Mouse (Mus musculus) forebrain, embryonic 14.5 days (tissue): ENCODE measurements at regions not wholly inside any gene's neighbourhood (a gene's known extent, or its start where the extent isn't known, plus 50 kb on each side); places are given as distances from the start of the nearest gene placed in this dataset.
A peak's percentile ranks its signal among the peaks of the same experiment; 100 is the strongest.
"Not testable (repeated sequence)": the region's sequence is repeated elsewhere in the genome, so short reads cannot be mapped to it uniquely, and the experiment has no call there.

Experiments used
- ATAC-seq: fragments of 200-750 bp; cut with Nextera tagmentation; 2 replicates; pipeline ENCODE4 v1.8.0; 2017; ENCODE audit warnings: mild to moderate bottlenecking, moderate library complexity
- DNase-seq: peaks from one replicate; pipeline ENCODE4 v3.0.0-alpha.2; 2015; ENCODE audit warnings: low spot score
- H3K27ac ChIP-seq: fragments of 300-500 bp; sonication (generic); 2 replicates; pipeline ENCODE4 v1.5.1; 2014; ENCODE audit warnings: low read depth, mild to moderate bottlenecking, control low read depth, low read length, moderate library complexity
- H3K27me3 ChIP-seq: fragments of 300-500 bp; sonication (generic); replicated peaks from 2 replicates; pipeline ENCODE4 v1.6.1; 2014; ENCODE audit warnings: low read length, control low read depth, mixed read lengths; ENCODE audit not compliant: control insufficient read depth, insufficient read depth
- H3K36me3 ChIP-seq: fragments of 300-500 bp; sonication (generic); 2 replicates; pipeline ENCODE4 v1.6.1; 2014; ENCODE audit warnings: low read length, control low read depth; ENCODE audit not compliant: control insufficient read depth, insufficient read depth
- H3K4me1 ChIP-seq: fragments of 300-500 bp; sonication (generic); 2 replicates; pipeline ENCODE4 v1.6.1; 2014; ENCODE audit warnings: antibody characterized with exemption, low read length, control low read depth; ENCODE audit not compliant: control insufficient read depth, insufficient read depth
- H3K4me2 ChIP-seq: fragments of 300-500 bp; sonication (generic); 2 replicates; pipeline ENCODE4 v1.6.1; 2014; ENCODE audit warnings: mild to moderate bottlenecking, control low read depth, low read length
- H3K4me3 ChIP-seq: fragments of 300-500 bp; sonication (generic); 2 replicates; pipeline ENCODE4 v1.5.1; 2014; ENCODE audit warnings: low read depth, low read length, control low read depth
- H3K9ac ChIP-seq: fragments of 300-500 bp; sonication (generic); 2 replicates; pipeline ENCODE4 v1.6.1; 2014; ENCODE audit warnings: mild to moderate bottlenecking, low read length, control low read depth, moderate library complexity
- H3K9me3 ChIP-seq: fragments of 300-500 bp; sonication (generic); replicated peaks from 2 replicates; pipeline ENCODE4 v1.6.1; 2016; ENCODE audit warnings: low read length, control low read depth, mixed read lengths; ENCODE audit not compliant: control insufficient read depth
- WGBS: fragments of 180-500 bp; shearing (Covaris S2); extraction: QIAGEN DNeasy Blood & Tissue Kit; methylation state at CpG from one replicate; pipeline ENCODE4 v1.1.7; 2014; 5-methylcytosine and 5-hydroxymethylcytosine counted together

DNA sequence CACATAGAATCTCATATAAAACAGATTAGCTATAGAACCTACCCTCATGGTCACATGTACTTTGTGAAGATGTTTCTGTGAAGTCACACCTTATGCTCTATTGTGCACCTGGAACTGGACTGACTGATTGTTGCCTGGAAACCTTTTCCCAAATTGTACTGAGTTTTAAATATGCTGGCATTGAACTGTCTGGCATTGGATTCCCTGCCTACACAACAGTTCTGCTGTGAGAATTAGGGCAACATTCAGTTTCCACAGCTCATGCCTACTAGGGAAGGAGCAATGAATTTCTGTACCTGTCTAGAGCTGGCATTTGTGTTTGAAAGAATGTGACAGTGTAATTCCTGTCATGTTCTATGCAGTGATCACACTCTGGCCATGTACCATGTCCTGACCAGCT, 60.4 kb upstream of the Poc5 start:
- H3K9ac ChIP-seq: no peak overlapping the region
- H3K36me3 ChIP-seq: no peaks in the 10 kb centered on the region
- H3K27me3 ChIP-seq: no peaks in the 10 kb centered on the region
- DNase-seq (no peak), ATAC-seq (no peak)
- H3K9me3 ChIP-seq: no peaks in the 10 kb centered on the region
- H3K4me1 ChIP-seq: peaks cover 2% of the 10 kb centered on the region; the same call in 1 of the 2 replicates
- no peak overlapping the region for H3K27ac ChIP-seq
- H3K4me3 ChIP-seq: no peak overlapping the region
- H3K4me2 ChIP-seq: no peak overlapping the region

DNA sequence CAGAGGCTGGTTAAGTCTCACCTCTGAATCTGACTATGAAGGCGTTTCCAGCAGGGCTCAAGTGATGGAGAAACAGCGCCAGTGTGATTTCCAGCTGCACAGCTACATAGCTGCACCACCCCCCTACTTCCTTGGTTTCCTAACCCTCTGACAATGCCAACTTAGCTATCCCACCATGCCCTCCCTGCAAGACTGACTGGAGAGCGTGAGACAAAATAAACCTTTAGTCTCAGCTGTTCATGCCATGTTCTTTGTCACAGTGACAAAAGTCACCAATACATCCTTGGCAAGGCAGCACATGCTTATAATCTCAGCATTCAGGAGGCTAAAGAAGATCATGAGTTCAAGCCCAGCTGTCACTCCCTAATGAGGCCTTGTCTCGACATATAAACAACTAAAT, 63.5 kb upstream of the Poc5 start:
- Histone ChIP-seq H3K4me3 (no peak overlapping the region), H3K27me3 (no peaks in the 10 kb centered on the region), H3K9me3 (no peaks in the 10 kb centered on the region), H3K9ac (no peak overlapping the region), H3K36me3 (no peaks in the 10 kb centered on the region), H3K4me1 (peaks cover 2% of the 10 kb centered on the region; the same call in 1 of the 2 replicates), H3K4me2 (no peak overlapping the region), H3K27ac (no peak overlapping the region)
- ATAC-seq: peak; percentile 48; the same call in 1 of the 2 replicates
- WGBS: 19% methylated on average over 4 of the region's 4 CpGs
- peak; percentile 61 for DNase-seq

DNA sequence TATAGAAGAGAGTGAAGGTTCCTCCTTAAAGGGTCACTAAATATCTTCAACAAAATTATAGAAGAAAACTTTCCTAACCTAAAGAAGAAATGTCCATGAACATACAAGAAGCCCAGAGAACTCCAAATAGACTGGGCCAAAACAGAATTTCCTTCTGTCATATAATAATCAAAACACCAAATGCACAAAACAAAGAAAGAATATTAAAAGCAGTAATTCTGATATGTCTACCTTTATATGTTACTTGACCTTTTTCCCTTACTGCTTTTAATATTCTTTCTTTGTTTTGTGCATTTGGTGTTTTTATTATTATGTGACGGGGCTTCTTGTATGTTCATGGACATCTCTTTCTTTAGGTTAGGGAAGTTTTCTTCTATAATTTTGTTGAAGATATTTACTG, 70.9 kb upstream of the Poc5 start:
- H3K9me3 ChIP-seq, DNase-seq, H3K4me2 ChIP-seq, ATAC-seq, H3K36me3 ChIP-seq, H3K4me1 ChIP-seq, H3K27ac ChIP-seq, H3K4me3 ChIP-seq, H3K9ac ChIP-seq, H3K27me3 ChIP-seq: not testable (repeated sequence)
- 97% methylated on average over 1 of the region's 1 CpGs for WGBS

DNA sequence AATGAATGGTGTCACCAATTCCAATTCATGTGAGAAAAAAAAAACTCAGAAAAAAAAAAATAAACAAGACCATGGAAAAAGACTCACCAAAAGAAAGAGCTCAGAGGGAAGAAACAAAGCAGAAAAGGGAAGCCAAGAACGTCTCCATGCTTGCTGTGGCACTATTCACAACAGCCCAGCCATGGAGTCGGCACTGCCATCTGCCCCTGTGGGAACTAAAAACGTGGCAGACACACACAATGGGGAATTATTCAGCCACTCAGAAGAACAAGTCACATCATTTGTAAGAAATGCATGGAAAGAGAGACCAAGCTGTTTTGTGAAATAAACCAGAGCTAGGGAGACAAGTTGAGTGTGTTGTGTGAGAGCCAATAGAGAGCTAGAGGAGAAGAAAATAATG, 74.9 kb upstream of the Poc5 start:
- Histone ChIP-seq H3K9me3 (no peaks in the 10 kb centered on the region), H3K4me3 (no peak overlapping the region), H3K36me3 (no peaks in the 10 kb centered on the region), H3K27ac (no peak overlapping the region), H3K27me3 (no peaks in the 10 kb centered on the region), H3K4me1 (no peaks in the 10 kb centered on the region), H3K4me2 (no peak overlapping the region), H3K9ac (no peak overlapping the region)
- DNase-seq (peak; percentile 67), ATAC-seq (peak; percentile 44; the same call in 1 of the 2 replicates)
- WGBS: 14% methylated on average over 3 of the region's 3 CpGs

DNA sequence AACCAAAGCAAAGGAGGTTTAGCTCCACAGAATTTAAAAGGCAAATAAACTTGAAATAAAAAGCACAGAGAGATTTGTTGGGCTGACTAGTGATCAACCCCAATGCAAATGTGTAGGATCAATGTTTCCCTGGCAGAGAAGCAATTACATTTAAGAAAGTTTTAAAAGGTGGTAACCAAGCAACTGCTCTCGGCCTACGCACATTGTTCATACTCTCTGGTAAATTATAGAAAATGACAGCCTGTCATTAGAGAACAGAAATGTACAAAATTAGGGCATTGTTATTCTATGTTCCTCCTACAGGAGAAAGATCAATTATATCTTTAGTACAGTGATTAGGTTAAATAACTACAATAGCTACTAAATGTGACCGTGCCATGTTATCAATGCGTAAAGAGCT, 85.6 kb upstream of the Poc5 start:
- Histone ChIP-seq H3K27me3 (no peaks in the 10 kb centered on the region), H3K4me1 (no peaks in the 10 kb centered on the region), H3K36me3 (no peaks in the 10 kb centered on the region), H3K4me3 (no peak overlapping the region), H3K9me3 (0 out of 2 replicates have a peak, but pooled peaks cover 2% of the 10 kb centered on the region), H3K27ac (no peak overlapping the region), H3K4me2 (no peak overlapping the region), H3K9ac (no peak overlapping the region)
- WGBS: 82% methylated on average over 4 of the region's 4 CpGs
- ATAC-seq (no peak), DNase-seq (no peak)

DNA sequence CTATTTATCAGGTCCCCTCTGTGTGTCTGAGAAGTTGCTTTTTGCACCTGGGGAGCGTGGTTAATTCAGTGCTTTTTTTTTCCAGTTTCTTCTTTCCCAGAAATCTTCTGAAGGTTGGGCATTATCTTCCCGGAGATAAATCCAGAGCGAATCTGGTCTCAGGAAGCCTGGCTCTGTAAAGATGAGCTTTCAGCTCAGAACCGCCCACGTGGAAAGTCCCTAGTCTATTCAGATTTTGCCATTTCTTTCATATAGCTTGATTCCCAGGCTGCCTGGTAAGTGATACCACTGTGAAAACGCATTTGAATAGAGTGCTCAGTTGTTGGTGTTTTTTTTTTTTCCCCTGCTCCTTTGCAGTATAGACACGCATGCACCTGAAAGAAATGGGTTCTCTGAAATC, 100.3 kb upstream of the Poc5 start:
- H3K27me3 ChIP-seq: no peaks in the 10 kb centered on the region
- no peaks in the 10 kb centered on the region for H3K9me3 ChIP-seq
- ATAC-seq (no peak), DNase-seq (peak; percentile 10)
- no peak overlapping the region for H3K4me2 ChIP-seq
- no peak overlapping the region for H3K27ac ChIP-seq
- H3K4me1 ChIP-seq: peaks cover 4% of the 10 kb centered on the region; the same call in 1 of the 2 replicates
- H3K9ac ChIP-seq: no peak overlapping the region
- H3K36me3 ChIP-seq: no peaks in the 10 kb centered on the region
- no peak overlapping the region for H3K4me3 ChIP-seq
- WGBS: 40% methylated on average over 7 of the region's 7 CpGs

DNA sequence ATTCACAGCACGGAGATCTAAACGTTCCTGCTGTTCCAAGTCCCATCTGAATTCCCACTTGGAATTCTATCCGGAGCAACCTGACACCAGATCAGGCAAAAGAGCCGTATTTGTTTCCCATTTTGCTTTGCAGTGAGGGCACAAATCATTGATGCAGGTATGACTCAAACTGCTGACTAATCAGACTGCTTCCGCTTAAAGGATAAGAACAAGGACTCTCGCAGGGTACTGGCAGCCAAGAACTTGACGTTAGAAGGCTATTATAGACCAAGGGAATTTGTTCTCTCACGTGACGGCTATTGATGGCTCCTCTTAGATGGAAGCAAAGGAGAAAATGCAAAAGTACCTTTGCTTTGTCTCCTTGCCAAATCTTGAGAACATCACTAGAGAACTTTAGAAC, 118.1 kb upstream of the Poc5 start:
- Histone ChIP-seq H3K27me3 (no peaks in the 10 kb centered on the region), H3K4me2 (no peak overlapping the region), H3K27ac (no peak overlapping the region), H3K9ac (no peak overlapping the region), H3K36me3 (no peaks in the 10 kb centered on the region), H3K4me3 (no peak overlapping the region), H3K9me3 (no peaks in the 10 kb centered on the region), H3K4me1 (no peaks in the 10 kb centered on the region)
- 66% methylated on average over 9 of the region's 9 CpGs for WGBS
- ATAC-seq: no peak
- DNase-seq: no peak

DNA sequence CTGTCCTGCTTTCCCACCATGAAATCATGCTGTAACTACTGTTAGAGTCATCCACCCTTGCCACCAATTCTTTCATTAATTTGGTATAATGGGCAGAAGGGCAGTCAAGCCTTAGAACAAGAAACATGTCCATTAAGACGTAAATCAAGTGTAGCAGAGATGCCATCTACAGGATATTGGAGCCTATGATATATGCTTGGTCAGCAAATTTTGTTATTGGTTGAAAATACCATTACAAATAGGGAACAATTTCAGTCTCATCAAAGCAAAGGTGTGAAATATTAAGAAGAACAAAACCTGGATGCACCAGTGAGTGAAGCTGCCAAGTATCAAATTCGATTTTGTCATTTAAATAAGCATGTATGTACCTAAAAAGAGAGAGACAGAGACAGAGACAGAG, 123.6 kb upstream of the Sv2c start:
- WGBS: 76% methylated on average over 2 of the region's 2 CpGs
- no peaks in the 10 kb centered on the region for H3K36me3 ChIP-seq
- no peak overlapping the region for H3K4me2 ChIP-seq
- no peaks in the 10 kb centered on the region for H3K4me1 ChIP-seq
- H3K9ac ChIP-seq: no peak overlapping the region
- DNase-seq: no peak
- H3K27me3 ChIP-seq: no peaks in the 10 kb centered on the region
- no peak for ATAC-seq
- no peaks in the 10 kb centered on the region for H3K9me3 ChIP-seq
- no peak overlapping the region for H3K4me3 ChIP-seq
- H3K27ac ChIP-seq: no peak overlapping the region

DNA sequence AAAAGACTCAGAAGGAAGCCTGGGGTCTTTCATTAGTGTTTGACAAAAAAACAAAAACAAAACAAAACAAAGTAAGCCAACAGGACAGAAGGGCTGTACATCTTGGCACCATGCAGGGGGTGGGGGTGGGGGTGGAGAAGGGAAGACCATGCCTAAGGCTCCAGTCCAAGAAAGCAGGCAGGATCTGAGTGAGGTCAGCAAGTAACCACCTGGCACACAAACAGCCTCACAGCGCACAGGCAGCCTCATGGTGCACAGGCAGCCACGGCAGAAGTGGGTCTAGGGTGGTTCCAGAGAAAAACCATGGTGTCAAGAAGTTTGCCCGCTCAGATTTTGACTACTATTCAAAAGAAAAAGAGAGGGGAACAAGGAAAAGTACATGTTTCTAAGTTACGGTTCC, 122.0 kb upstream of the Sv2c start:
- no peak for DNase-seq
- H3K4me3 ChIP-seq: no peak overlapping the region
- no peaks in the 10 kb centered on the region for H3K27me3 ChIP-seq
- no peaks in the 10 kb centered on the region for H3K36me3 ChIP-seq
- no peak overlapping the region for H3K27ac ChIP-seq
- no peak overlapping the region for H3K9ac ChIP-seq
- ATAC-seq: no peak
- no peaks in the 10 kb centered on the region for H3K4me1 ChIP-seq
- no peak overlapping the region for H3K4me2 ChIP-seq
- no peaks in the 10 kb centered on the region for H3K9me3 ChIP-seq
- 88% methylated on average over 4 of the region's 4 CpGs for WGBS
